Mouse (Mus musculus) bone marrow macrophage, adult 2 months (primary cell): ENCODE measurements around the gene Btbd6. TPM values are rescaled to one million over a fixed set of nuclear protein-coding genes. Genes with fewer than 3 reads are reported as not detected.

Experiments
- H3K27ac ChIP-seq: 2 replicates; pipeline ENCODE4 v1.5.1; 2012; ENCODE audit warnings: low read depth, low read length; ENCODE audit not compliant: insufficient read depth
- H3K4me1 ChIP-seq: 2 replicates; pipeline ENCODE4 v1.6.1; 2012; ENCODE audit warnings: low read length; ENCODE audit not compliant: control insufficient read depth, insufficient read depth
- H3K4me3 ChIP-seq: 2 replicates; pipeline ENCODE4 v1.5.1; 2012; ENCODE audit warnings: mild to moderate bottlenecking, low read length, moderate library complexity; ENCODE audit not compliant: insufficient read depth
- CTCF ChIP-seq: IDR thresholded peaks from 2 replicates; pipeline ENCODE4 v1.5.1; 2012; ENCODE audit warnings: low read depth, mild to moderate bottlenecking, low read length, moderate library complexity
- POLR2A ChIP-seq: IDR thresholded peaks from 2 replicates; pipeline ENCODE4 v1.6.1; 2012; ENCODE audit warnings: mild to moderate bottlenecking, low read depth, low read length, borderline replicate concordance
- polyA plus RNA-seq: library from polyadenylated mRNA; stranded (reverse); fragments of >200 nt; gene quantifications from 2 replicates; pipeline ENCODE4 v1.2.4, GENCODE M21; 2012; ENCODE audit not compliant: missing spikeins, insufficient read depth, insufficient read length

The Btbd6 gene
- 9.0 and 9.9 TPM in 2 replicates for polyA plus RNA-seq

DNA sequence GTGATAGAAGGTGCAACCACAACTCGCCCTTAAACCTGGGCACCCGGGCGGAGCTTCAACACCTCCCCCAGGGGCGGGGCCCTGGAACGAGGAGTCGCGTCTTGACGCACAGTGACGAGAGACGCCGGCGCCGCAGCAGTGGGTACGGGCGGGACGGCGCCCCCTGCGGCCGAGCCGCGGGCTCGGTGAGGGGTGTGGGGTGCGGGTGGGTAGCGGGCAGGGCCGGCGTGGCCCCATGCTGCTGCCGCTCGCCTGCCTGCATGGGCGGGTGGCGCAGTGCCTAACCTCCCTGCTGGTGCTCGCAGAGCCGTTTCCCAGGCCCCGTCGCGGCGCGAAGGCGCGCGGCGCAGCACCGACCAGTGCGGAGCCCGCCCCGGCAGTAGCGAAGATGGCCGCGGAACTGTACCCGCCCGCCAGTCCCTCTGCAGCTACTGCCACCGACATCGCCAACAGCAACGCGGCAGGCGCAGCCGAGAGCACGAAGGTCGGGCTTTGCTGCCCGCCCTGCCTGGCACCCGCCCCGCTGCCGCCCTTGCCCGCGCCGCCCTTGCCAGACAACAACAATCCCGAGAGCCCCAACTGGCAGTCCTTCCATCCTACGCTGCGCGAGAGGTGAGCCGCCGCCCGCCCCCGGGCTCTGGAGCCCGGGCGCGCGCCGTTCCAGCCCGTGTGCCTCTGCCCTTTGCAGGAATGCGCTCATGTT is at the start of gene Btbd6:
Gene Btbd6 (plus strand): TSS at position 112 of the 703 bp plus-strand sequence.
- Histone ChIP-seq H3K4me1 (peaks cover 6% of the 10 kb centered on the region; the same call in 1 of the 2 replicates), H3K4me3 (peak within 1 kb of the TSS; percentile 77), H3K27ac (peak within 1 kb of the TSS; percentile 17)
- no peak; the same call in 1 of the 2 replicates for TF ChIP-seq POLR2A
- 0 out of 2 replicates have a peak, but pooled peaks have one; percentile 15 for TF ChIP-seq CTCF

GRCm38 (mm10) chr12:112927265-112927664 is 49.0 kb upstream of the Btbd6 start:
- H3K4me3 ChIP-seq: no peak overlapping the region
- H3K4me1 ChIP-seq: no peaks in the 10 kb centered on the region
- no peak for TF ChIP-seq CTCF
- TF ChIP-seq POLR2A: no peak
- no peak overlapping the region for H3K27ac ChIP-seq

GRCm38 (mm10) chr12:112928401-112929241 is 47.7 kb upstream of the Btbd6 start:
- TF ChIP-seq CTCF: no peak
- H3K27ac ChIP-seq: no peak overlapping the region
- H3K4me3 ChIP-seq: peak overlapping the region; percentile 47
- H3K4me1 ChIP-seq: no peaks in the 10 kb centered on the region

DNA sequence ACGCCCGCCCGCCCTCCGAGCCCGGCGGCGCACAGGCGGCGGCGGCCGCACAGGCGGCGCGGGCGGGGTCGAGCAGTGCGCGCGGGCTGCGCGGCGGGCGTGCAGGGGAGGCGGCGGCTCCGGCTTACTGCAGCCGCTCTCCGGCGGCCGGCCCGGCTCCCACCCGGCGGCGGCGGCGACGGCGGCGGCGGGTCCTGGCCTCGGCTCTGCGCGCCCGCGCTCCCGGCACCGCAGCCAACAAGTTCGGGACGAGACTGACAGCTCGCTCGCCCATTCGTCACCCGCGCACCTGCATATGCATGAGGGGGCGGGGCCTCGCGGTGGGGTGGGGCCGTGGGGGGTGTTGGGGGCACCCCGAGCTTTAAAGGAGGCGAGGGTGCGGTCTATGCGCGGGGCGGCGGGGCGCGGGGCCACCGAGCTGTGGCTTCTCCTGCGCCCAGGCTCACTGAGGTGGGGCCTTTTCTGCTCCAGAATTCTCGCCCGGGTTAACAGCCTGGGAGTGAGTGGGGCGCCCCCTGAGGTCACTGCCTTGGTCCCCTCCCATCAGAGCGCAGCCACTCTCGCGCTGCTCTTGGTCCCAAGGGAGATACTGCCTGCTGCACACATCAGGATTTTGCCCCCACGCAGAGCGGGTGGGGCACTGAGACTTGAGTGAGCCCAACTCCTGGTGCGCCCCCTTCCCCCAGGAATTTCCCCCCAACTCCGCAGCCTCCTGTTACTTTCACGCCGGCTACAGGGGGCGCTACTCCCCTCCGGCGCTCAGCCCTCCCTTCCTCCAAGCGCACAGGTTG is 46.5 kb upstream of the Btbd6 start, which contains the start of gene Jag2:
Gene Jag2 (minus strand): TSS at position 215 of the 791 bp plus-strand sequence.
- Histone ChIP-seq H3K4me3 (peak within 1 kb of the TSS; percentile 47), H3K27ac (no peak within 1 kb of the TSS), H3K4me1 (no peaks in the 10 kb centered on the region)
- no peak; the same call in 1 of the 2 replicates for TF ChIP-seq CTCF
- no peak for TF ChIP-seq POLR2A

DNA sequence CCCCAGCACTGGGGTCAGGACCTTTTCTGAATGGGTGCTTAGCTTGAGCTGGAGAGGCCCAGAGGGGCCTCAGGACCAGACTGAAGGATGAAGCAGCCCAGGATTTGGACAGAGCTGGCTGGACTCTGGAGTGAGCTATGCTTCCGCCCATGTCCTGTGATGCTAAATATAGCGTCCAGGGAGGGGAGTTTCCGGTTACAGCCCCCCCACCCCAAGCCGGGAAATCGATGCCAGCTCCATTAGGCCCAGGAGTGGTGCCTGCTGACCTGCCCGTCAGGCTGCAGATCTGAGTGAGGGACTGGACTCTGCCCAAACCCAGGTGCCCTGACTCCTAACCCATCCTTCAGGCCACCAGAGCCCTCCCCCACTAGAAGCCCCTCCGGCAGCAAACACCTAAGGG is 43.6 kb upstream of the Btbd6 start:
- no peak for TF ChIP-seq CTCF
- TF ChIP-seq POLR2A: no peak

GRCm38 (mm10) chr12:112937906-112938305 is 38.4 kb upstream of the Btbd6 start:
- Histone ChIP-seq H3K4me1 (peaks cover 11% of the 10 kb centered on the region), H3K27ac (no peak overlapping the region), H3K4me3 (no peak overlapping the region)
- no peak for TF ChIP-seq POLR2A
- TF ChIP-seq CTCF: no peak

More for the DNA sequence above, 43.6 kb upstream of the Btbd6 start:
- H3K4me1 ChIP-seq: no peaks in the 10 kb centered on the region
- no peak overlapping the region for H3K4me3 ChIP-seq
- H3K27ac ChIP-seq: no peak overlapping the region

GRCm38 (mm10) chr12:112938366-112938765 is 37.9 kb upstream of the Btbd6 start:
- Histone ChIP-seq H3K4me3 (no peak overlapping the region), H3K4me1 (peaks cover 11% of the 10 kb centered on the region), H3K27ac (no peak overlapping the region)
- TF ChIP-seq CTCF (no peak), POLR2A (no peak)

GRCm38 (mm10) chr12:112938873-112939565 is 37.3 kb upstream of the Btbd6 start:
- TF ChIP-seq POLR2A (no peak), CTCF (peak; percentile 17; the same call in 1 of the 2 replicates)

GRCm38 (mm10) chr12:112940238-112940637 is 36.0 kb upstream of the Btbd6 start:
- Histone ChIP-seq H3K4me3 (no peak overlapping the region), H3K4me1 (peaks cover 11% of the 10 kb centered on the region), H3K27ac (no peak overlapping the region)
- TF ChIP-seq CTCF (no peak), POLR2A (no peak)

More at GRCm38 (mm10) chr12:112938873-112939565, 37.3 kb upstream of the Btbd6 start:
- H3K27ac ChIP-seq: no peak overlapping the region
- no peak overlapping the region for H3K4me3 ChIP-seq
- H3K4me1 ChIP-seq: peaks cover 11% of the 10 kb centered on the region
